Mouse (Mus musculus): ENCODE data around the gene Ssr1. TPM values are rescaled to one million over a fixed set of nuclear protein-coding genes. Genes with fewer than 3 reads are reported as not detected.

Ssr1 gene
- polyA plus RNA-seq, 1 experiment from 2014 or later = 74.0 TPM

- no peaks in the 10 kb centered on the region for H3K36me3 ChIP-seq (ENCODE audit: control insufficient read depth, insufficient read depth)
- H3K27me3 ChIP-seq (replicated peaks; ENCODE audit: control insufficient read depth, insufficient read depth, low read length) = no peaks in the 10 kb centered on the region
- no peaks in the 10 kb centered on the region for H3K9me3 ChIP-seq (ENCODE audit: control insufficient read depth, low read length)
- H3K4me2 ChIP-seq (ENCODE audit: low read length) = no peak overlapping the region
- no peaks in the 10 kb centered on the region for H3K4me1 ChIP-seq (replicated peaks; ENCODE audit: control insufficient read depth, insufficient read depth, low read length)
- no peak for ATAC-seq
- H3K4me3 ChIP-seq (replicated peaks; ENCODE audit: low read length) = no peak overlapping the region
- H3K9ac ChIP-seq (replicated peaks; ENCODE audit: low read depth, low read length) = no peak overlapping the region
- WGBS = 88% methylated on average over 13 of the region's 13 CpGs
- no peak overlapping the region for H3K27ac ChIP-seq (ENCODE audit: low read length)
These were observed 63.9 kb downstream of the Ssr1 start for GRCm38 (mm10) chr13:37930091-37930490.

- Histone ChIP-seq H3K9me3 (ENCODE audit: control insufficient read depth, low read length) (no peaks in the 10 kb centered on the region), H3K9ac (replicated peaks; ENCODE audit: low read depth, low read length) (no peak overlapping the region), H3K27me3 (replicated peaks; ENCODE audit: control insufficient read depth, insufficient read depth, low read length) (no peaks in the 10 kb centered on the region), H3K4me3 (replicated peaks; ENCODE audit: low read length) (no peak overlapping the region), H3K4me1 (replicated peaks; ENCODE audit: control insufficient read depth, insufficient read depth, low read length) (no peaks in the 10 kb centered on the region; the same call in 1 of the 2 replicates), H3K4me2 (ENCODE audit: low read length) (no peak overlapping the region), H3K36me3 (ENCODE audit: control insufficient read depth, insufficient read depth) (no peaks in the 10 kb centered on the region), H3K27ac (ENCODE audit: low read length) (no peak overlapping the region)
- no peak for ATAC-seq
- WGBS = 97% methylated on average over 17 of the region's 17 CpGs
These were observed 64.5 kb downstream of the Ssr1 start for GRCm38 (mm10) chr13:37929532-37929931.

DNA sequence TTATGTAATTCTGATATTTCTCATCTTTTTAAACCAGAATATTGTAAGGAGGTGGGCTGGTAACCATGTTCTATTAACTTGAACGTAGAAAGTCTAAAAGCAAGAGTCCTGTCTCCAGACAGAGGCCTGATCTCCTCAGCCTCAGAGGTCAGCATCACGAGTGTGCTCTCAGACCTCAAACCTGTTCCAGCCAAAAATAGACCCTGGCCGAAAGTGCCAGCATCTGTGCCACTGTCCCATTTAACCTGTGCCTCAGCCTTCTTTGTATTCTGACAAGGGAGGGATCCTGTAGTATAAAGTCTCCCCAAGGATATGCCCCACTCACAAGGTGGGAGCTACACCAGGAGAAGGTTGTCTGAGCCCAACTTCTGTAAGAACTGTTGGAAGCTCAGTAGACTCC, 67.6 kb downstream of the Ssr1 start:
- no peak overlapping the region for H3K9ac ChIP-seq (replicated peaks; ENCODE audit: low read depth, low read length)
- H3K4me2 ChIP-seq (ENCODE audit: low read length) = no peak overlapping the region
- 91% methylated on average over 3 of the region's 3 CpGs for WGBS
- H3K27ac ChIP-seq (ENCODE audit: low read length) = no peak overlapping the region
- H3K36me3 ChIP-seq (ENCODE audit: control insufficient read depth, insufficient read depth) = no peaks in the 10 kb centered on the region
- no peaks in the 10 kb centered on the region for H3K9me3 ChIP-seq (ENCODE audit: control insufficient read depth, low read length)
- H3K4me3 ChIP-seq (replicated peaks; ENCODE audit: low read length) = no peak overlapping the region
- no peaks in the 10 kb centered on the region; the same call in 1 of the 2 replicates for H3K4me1 ChIP-seq (replicated peaks; ENCODE audit: control insufficient read depth, insufficient read depth, low read length)
- no peaks in the 10 kb centered on the region for H3K27me3 ChIP-seq (replicated peaks; ENCODE audit: control insufficient read depth, insufficient read depth, low read length)
- no peak for ATAC-seq

GRCm38 (mm10) chr13:37924461-37924948, 69.5 kb downstream of the Ssr1 start:
- ATAC-seq = no peak
- Histone ChIP-seq H3K9me3 (ENCODE audit: control insufficient read depth, low read length) (no peaks in the 10 kb centered on the region), H3K4me2 (ENCODE audit: low read length) (no peak overlapping the region), H3K27ac (ENCODE audit: low read length) (no peak overlapping the region), H3K4me1 (replicated peaks; ENCODE audit: control insufficient read depth, insufficient read depth, low read length) (no peaks in the 10 kb centered on the region; the same call in 1 of the 2 replicates), H3K9ac (replicated peaks; ENCODE audit: low read depth, low read length) (no peak overlapping the region), H3K27me3 (replicated peaks; ENCODE audit: control insufficient read depth, insufficient read depth, low read length) (no peaks in the 10 kb centered on the region), H3K36me3 (ENCODE audit: control insufficient read depth, insufficient read depth) (no peaks in the 10 kb centered on the region), H3K4me3 (replicated peaks; ENCODE audit: low read length) (no peak overlapping the region)
- WGBS = 75% methylated on average over 4 of the region's 4 CpGs

- WGBS = 76% methylated on average over 10 of the region's 10 CpGs
- Histone ChIP-seq H3K36me3 (ENCODE audit: control insufficient read depth, insufficient read depth) (no peaks in the 10 kb centered on the region), H3K4me1 (replicated peaks; ENCODE audit: control insufficient read depth, insufficient read depth, low read length) (no peaks in the 10 kb centered on the region; the same call in 1 of the 2 replicates), H3K4me3 (replicated peaks; ENCODE audit: low read length) (no peak overlapping the region), H3K27ac (ENCODE audit: low read length) (no peak overlapping the region), H3K4me2 (ENCODE audit: low read length) (no peak overlapping the region), H3K9ac (replicated peaks; ENCODE audit: low read depth, low read length) (no peak overlapping the region), H3K27me3 (replicated peaks; ENCODE audit: control insufficient read depth, insufficient read depth, low read length) (no peaks in the 10 kb centered on the region), H3K9me3 (ENCODE audit: control insufficient read depth, low read length) (no peaks in the 10 kb centered on the region)
- ATAC-seq = no peak
These were observed 70.2 kb downstream of the Ssr1 start for GRCm38 (mm10) chr13:37923643-37924460.

DNA sequence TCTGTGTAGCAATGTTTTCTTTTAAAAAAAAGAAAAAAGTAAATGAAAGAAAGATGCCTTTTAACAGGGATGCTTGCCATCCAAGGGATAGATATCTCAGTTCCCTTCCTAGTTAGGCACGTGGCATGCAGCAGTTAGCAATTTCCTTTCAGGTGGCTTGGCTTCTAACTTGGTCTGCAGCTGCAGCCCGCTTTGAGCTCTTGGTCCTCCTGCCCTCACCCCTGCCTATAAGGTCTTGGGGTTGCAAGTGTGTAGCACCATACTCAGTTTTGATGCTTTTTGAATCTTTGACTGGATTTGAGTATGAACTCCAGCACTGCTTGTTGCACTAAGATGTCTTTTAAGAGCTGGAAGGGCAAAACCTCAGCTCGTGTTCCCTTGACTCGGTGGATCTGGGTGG, 70.9 kb downstream of the Ssr1 start:
- Histone ChIP-seq H3K4me2 (ENCODE audit: low read length) (no peak overlapping the region), H3K36me3 (ENCODE audit: control insufficient read depth, insufficient read depth) (no peaks in the 10 kb centered on the region), H3K9ac (replicated peaks; ENCODE audit: low read depth, low read length) (no peak overlapping the region), H3K4me1 (replicated peaks; ENCODE audit: control insufficient read depth, insufficient read depth, low read length) (no peaks in the 10 kb centered on the region; the same call in 1 of the 2 replicates), H3K9me3 (ENCODE audit: control insufficient read depth, low read length) (no peaks in the 10 kb centered on the region), H3K27ac (ENCODE audit: low read length) (no peak overlapping the region), H3K4me3 (replicated peaks; ENCODE audit: low read length) (no peak overlapping the region), H3K27me3 (replicated peaks; ENCODE audit: control insufficient read depth, insufficient read depth, low read length) (no peaks in the 10 kb centered on the region)
- 87% methylated on average over 4 of the region's 4 CpGs for WGBS
- ATAC-seq = no peak

DNA sequence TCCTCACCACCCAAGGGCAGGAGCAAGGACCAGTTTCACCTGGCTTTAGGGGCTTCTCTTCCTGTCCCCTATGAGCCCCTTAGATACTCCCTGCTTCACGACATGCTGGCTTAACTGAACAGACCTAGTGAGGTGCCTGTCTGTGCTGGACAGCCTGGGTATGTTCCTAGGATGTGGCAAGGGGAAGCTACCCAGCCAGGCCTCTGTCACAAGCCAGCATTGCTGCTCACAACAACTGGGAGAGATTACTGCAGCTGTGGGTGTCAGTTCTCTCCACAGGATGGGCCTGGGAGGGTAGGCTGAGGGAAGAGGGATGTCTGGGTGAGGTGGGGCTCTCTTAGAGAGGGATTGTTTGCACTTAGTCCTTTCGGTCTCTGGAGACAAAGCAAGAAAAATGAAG, 73.3 kb downstream of the Ssr1 start:
- Histone ChIP-seq H3K4me2 (ENCODE audit: low read length) (no peak overlapping the region), H3K4me3 (replicated peaks; ENCODE audit: low read length) (no peak overlapping the region), H3K9me3 (ENCODE audit: control insufficient read depth, low read length) (no peaks in the 10 kb centered on the region), H3K27me3 (replicated peaks; ENCODE audit: control insufficient read depth, insufficient read depth, low read length) (no peaks in the 10 kb centered on the region), H3K27ac (ENCODE audit: low read length) (no peak overlapping the region), H3K4me1 (replicated peaks; ENCODE audit: control insufficient read depth, insufficient read depth, low read length) (no peaks in the 10 kb centered on the region; the same call in 1 of the 2 replicates), H3K9ac (replicated peaks; ENCODE audit: low read depth, low read length) (no peak overlapping the region), H3K36me3 (ENCODE audit: control insufficient read depth, insufficient read depth) (no peaks in the 10 kb centered on the region)
- ATAC-seq = no peak
- WGBS = 12% methylated on average over 2 of the region's 2 CpGs

- no peak overlapping the region for H3K27ac ChIP-seq (ENCODE audit: low read length)
- H3K4me2 ChIP-seq (ENCODE audit: low read length) = no peak overlapping the region
- no peaks in the 10 kb centered on the region; the same call in 1 of the 2 replicates for H3K4me1 ChIP-seq (replicated peaks; ENCODE audit: control insufficient read depth, insufficient read depth, low read length)
- H3K36me3 ChIP-seq (ENCODE audit: control insufficient read depth, insufficient read depth) = no peaks in the 10 kb centered on the region
- ATAC-seq = no peak
- H3K4me3 ChIP-seq (replicated peaks; ENCODE audit: low read length) = no peak overlapping the region
- H3K9me3 ChIP-seq (ENCODE audit: control insufficient read depth, low read length) = no peaks in the 10 kb centered on the region
- no peak overlapping the region for H3K9ac ChIP-seq (replicated peaks; ENCODE audit: low read depth, low read length)
- WGBS = 86% methylated on average over 3 of the region's 3 CpGs
- H3K27me3 ChIP-seq (replicated peaks; ENCODE audit: control insufficient read depth, insufficient read depth, low read length) = no peaks in the 10 kb centered on the region
These were observed 74.2 kb downstream of the Ssr1 start for GRCm38 (mm10) chr13:37919711-37920277.

DNA sequence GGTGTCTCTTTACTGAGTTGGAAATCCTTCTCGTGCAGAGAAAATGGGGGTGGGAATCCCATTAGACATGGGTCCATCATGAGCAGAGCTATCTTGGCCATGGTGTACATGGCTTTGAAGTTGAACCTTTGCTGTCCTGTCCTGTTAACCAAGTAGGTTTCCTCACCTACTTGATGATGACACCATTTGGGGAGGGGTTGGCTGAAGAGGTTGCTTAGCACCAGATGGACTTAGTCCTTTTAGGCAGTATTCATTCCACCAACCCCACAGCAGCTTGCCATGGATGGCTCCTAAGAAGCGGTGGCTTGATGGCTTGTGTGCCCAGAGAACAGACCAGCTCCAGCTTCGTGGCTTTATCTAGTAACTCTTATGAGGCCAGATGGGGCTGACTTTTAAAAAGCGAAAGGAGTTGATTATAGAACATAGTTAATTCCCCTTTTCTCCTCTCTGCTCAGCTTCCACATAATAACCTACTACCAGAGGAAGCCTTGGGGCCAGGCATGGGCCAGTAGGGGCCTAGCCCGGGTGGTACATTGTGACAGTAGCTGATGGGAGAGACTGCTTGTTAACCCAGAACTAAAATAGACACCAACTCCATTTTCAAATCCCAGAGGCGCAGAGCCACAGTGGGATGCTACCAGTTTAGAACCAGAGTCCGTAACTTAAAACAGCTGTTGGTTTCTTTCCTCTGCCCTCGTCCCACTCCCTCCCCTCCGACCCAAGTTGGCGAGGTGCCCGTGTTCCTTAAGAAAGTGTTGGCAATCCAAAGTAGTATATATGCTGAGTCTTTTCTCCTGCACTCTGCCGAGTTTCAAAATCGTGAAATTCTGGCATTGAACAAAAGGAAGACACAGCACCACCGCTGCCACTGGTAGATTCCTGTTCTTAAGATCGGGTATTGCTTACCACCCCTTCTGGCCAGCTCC, 75.4 kb downstream of the Ssr1 start:
- H3K4me2 ChIP-seq (ENCODE audit: low read length) = no peak overlapping the region
- H3K4me3 ChIP-seq (replicated peaks; ENCODE audit: low read length) = no peak overlapping the region
- no peaks in the 10 kb centered on the region for H3K27me3 ChIP-seq (replicated peaks; ENCODE audit: control insufficient read depth, insufficient read depth, low read length)
- H3K36me3 ChIP-seq (ENCODE audit: control insufficient read depth, insufficient read depth) = no peaks in the 10 kb centered on the region
- H3K4me1 ChIP-seq (replicated peaks; ENCODE audit: control insufficient read depth, insufficient read depth, low read length) = no peaks in the 10 kb centered on the region
- no peaks in the 10 kb centered on the region for H3K9me3 ChIP-seq (ENCODE audit: control insufficient read depth, low read length)
- ATAC-seq = no peak
- H3K27ac ChIP-seq (ENCODE audit: low read length) = no peak overlapping the region
- WGBS = 85% methylated on average over 15 of the region's 15 CpGs
- no peak overlapping the region for H3K9ac ChIP-seq (replicated peaks; ENCODE audit: low read depth, low read length)
